Mouse (Mus musculus) regulatory T cell (primary cell): ENCODE measurements around the gene Mrvi1.
"Not testable (repeated sequence)": the region's sequence is repeated elsewhere in the genome, so short reads cannot be mapped to it uniquely, and the experiment has no call there.

Experiments
- in situ Hi-C: fragments of 300-600 bp; cut with MboI, MseI; formaldehyde crosslinking; loops from one replicate; pipeline ENCODE4 v1.15.1; 2025; ENCODE audit warnings: high pct_unique_total_duplicates

The Mrvi1 gene

GRCm38 (mm10) chr7:110941701-110942530, 40.3 kb downstream of the Mrvi1 start:
- in situ Hi-C loops: no loop called here

- in situ Hi-C loops: no loop called here
Measured at GRCm38 (mm10) chr7:110941116-110941521, 41.1 kb downstream of the Mrvi1 start.

- in situ Hi-C loops: no loop called here
Measured at GRCm38 (mm10) chr7:110935815-110936762, 46.2 kb downstream of the Mrvi1 start.

GRCm38 (mm10) chr7:110933999-110934398, 48.3 kb downstream of the Mrvi1 start:
- in situ Hi-C loops: no loop called here

- in situ Hi-C loops: no loop called here
Measured at GRCm38 (mm10) chr7:110933329-110933728, 48.9 kb downstream of the Mrvi1 start.

- in situ Hi-C loops: no loop called here
Measured at GRCm38 (mm10) chr7:110930118-110930854, 52.0 kb downstream of the Mrvi1 start.

- in situ Hi-C loops: loop anchor here (5.0 kb wide), 1 partner anchor 114 kb away; no protein-coding TSS in a partner anchor
Measured at GRCm38 (mm10) chr7:110926562-110926961, 55.7 kb downstream of the Mrvi1 start.

- in situ Hi-C loops: no loop called here
Measured at GRCm38 (mm10) chr7:110920331-110921261, 61.7 kb downstream of the Mrvi1 start.

- in situ Hi-C loops: no loop called here
Measured at GRCm38 (mm10) chr7:110919721-110920120, 62.5 kb downstream of the Mrvi1 start.

GRCm38 (mm10) chr7:110915913-110916312, 66.3 kb downstream of the Mrvi1 start:
- in situ Hi-C loops: no loop called here

- in situ Hi-C loops: no loop called here
Measured at GRCm38 (mm10) chr7:110914531-110914930, 67.7 kb downstream of the Mrvi1 start.

GRCm38 (mm10) chr7:110913754-110914153, 68.5 kb downstream of the Mrvi1 start:
- in situ Hi-C loops: no loop called here

GRCm38 (mm10) chr7:110908209-110909144, 73.8 kb downstream of the Mrvi1 start:
- in situ Hi-C loops: no loop called here

- in situ Hi-C loops: no loop called here
Measured at GRCm38 (mm10) chr7:110906566-110906965, 75.7 kb downstream of the Mrvi1 start.

GRCm38 (mm10) chr7:110903226-110903625, 79.0 kb downstream of the Mrvi1 start:
- in situ Hi-C loops: no loop called here

- in situ Hi-C loops: no loop called here
Measured at GRCm38 (mm10) chr7:110897202-110897601, 85.1 kb downstream of the Mrvi1 start.

- in situ Hi-C loops: no loop called here
Measured at GRCm38 (mm10) chr7:110896453-110896852, 85.8 kb downstream of the Mrvi1 start.

- in situ Hi-C loops: not testable (repeated sequence)
Measured at GRCm38 (mm10) chr7:110895772-110896171, 86.5 kb downstream of the Mrvi1 start.

GRCm38 (mm10) chr7:110894673-110895072, 87.6 kb downstream of the Mrvi1 start:
- in situ Hi-C loops: no loop called here
